Mouse (Mus musculus) E14TG2a.4 (cell line): Measurements from ENCODE around the gene Gm11232.

ENCODE experiments used
- CTCF ChIP-seq: conservative IDR thresholded peaks from 2 replicates; pipeline ENCODE4 v1.5.1; 2014; ENCODE audit warnings: low read length
- NANOG ChIP-seq: IDR thresholded peaks from 2 replicates; pipeline ENCODE4 v1.6.1; 2014; ENCODE audit warnings: borderline replicate concordance, low read length, mixed read lengths
- POU5F1 ChIP-seq: IDR thresholded peaks from 2 replicates; pipeline ENCODE4 v1.6.1; 2014; ENCODE audit warnings: low read length, borderline replicate concordance

DNA sequence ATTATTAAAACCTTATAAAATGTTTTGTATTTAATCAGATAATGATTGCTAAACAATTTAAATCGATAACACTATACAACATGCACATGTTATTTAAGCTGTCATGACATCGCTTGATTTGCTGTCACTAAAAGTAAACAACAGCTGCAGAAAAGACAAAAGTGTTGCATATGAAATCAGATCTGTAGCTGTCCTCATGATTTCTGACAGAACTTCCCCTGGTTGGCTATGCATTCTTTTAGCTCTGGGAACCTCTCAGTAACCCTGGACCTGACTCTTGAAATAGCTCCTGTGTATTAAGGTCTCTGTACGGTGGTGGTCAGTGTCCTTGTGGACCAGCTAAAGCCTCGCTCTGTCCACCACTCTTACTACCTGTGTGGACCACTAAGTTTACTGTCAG is 30.7 kb downstream of the Gm11232 start:
- TF ChIP-seq CTCF (no peak), NANOG (no peak), POU5F1 (no peak)
